Mouse (Mus musculus) hindbrain, embryonic 15.5 days (tissue): Measurements from ENCODE around the gene Gap43. TPM values are rescaled to one million over a fixed set of nuclear protein-coding genes. Genes with fewer than 3 reads are reported as not detected.

ENCODE experiments used
- ATAC-seq: fragments of 200-750 bp; cut with Nextera tagmentation; 2 replicates; pipeline ENCODE4 v1.8.0; 2017; ENCODE audit warnings: low read depth, moderate number of reproducible peaks, moderate TSS enrichment; ENCODE audit not compliant: low FRiP score
- H3K27ac ChIP-seq: fragments of 300-500 bp; sonication (generic); replicated peaks from 2 replicates; pipeline ENCODE4 v1.5.1; 2015; ENCODE audit warnings: mild to moderate bottlenecking, inconsistent platforms
- H3K27me3 ChIP-seq: fragments of 300-500 bp; sonication (generic); 2 replicates; pipeline ENCODE4 v1.6.1; 2015; ENCODE audit warnings: control low read depth, inconsistent platforms
- H3K36me3 ChIP-seq: fragments of 300-500 bp; sonication (generic); 2 replicates; pipeline ENCODE4 v1.6.1; 2015; ENCODE audit warnings: control low read depth, inconsistent platforms
- H3K4me1 ChIP-seq: fragments of 300-500 bp; sonication (generic); replicated peaks from 2 replicates; pipeline ENCODE4 v1.6.1; 2015; ENCODE audit warnings: control low read depth, inconsistent platforms
- H3K4me2 ChIP-seq: fragments of 300-500 bp; sonication (generic); 2 replicates; pipeline ENCODE4 v1.6.1; 2015; ENCODE audit warnings: moderate library complexity, mild to moderate bottlenecking, inconsistent platforms
- H3K4me3 ChIP-seq: fragments of 300-500 bp; sonication (generic); 2 replicates; pipeline ENCODE4 v1.5.1; 2015; ENCODE audit warnings: mild to moderate bottlenecking, inconsistent platforms
- H3K9ac ChIP-seq: fragments of 300-500 bp; sonication (generic); 2 replicates; pipeline ENCODE4 v1.6.1; 2015; ENCODE audit warnings: inconsistent platforms
- H3K9me3 ChIP-seq: fragments of 300-500 bp; sonication (generic); 2 replicates; pipeline ENCODE4 v1.6.1; 2016; ENCODE audit warnings: control low read depth, inconsistent platforms
- WGBS: fragments of 180-500 bp; shearing (Covaris S2); methylation state at CpG from one replicate; pipeline ENCODE4 v1.1.7; 2015; 5-methylcytosine and 5-hydroxymethylcytosine counted together
- polyA plus RNA-seq: library from polyadenylated mRNA; unstranded; fragments of >200 nt; fragmentation: Nextera tagmentation; extraction: Ambion mirVana; gene quantifications from 2 replicates; pipeline ENCODE4 v1.2.1, GENCODE M21; 2015

Gap43 gene
- polyA plus RNA-seq, 1 experiment from 2014 or later, result 1,507 TPM

- H3K4me1 ChIP-seq, result peaks cover 16% of the 10 kb centered on the region
- 0 out of 2 replicates have a peak, but pooled peaks have one; percentile 24 for ATAC-seq
- no peaks in the 10 kb centered on the region for H3K27me3 ChIP-seq
- no peak overlapping the region for H3K4me3 ChIP-seq
- H3K4me2 ChIP-seq, result no peak overlapping the region
- peaks cover 10% of the 10 kb centered on the region; the same call in 1 of the 2 replicates for H3K36me3 ChIP-seq
- H3K9me3 ChIP-seq, result no peaks in the 10 kb centered on the region
- H3K9ac ChIP-seq, result no peak overlapping the region
- WGBS, result 92% methylated on average over 2 of the region's 2 CpGs
- 0 out of 2 replicates have a peak overlapping the region, but pooled peaks have one; percentile 8 for H3K27ac ChIP-seq
Observed at GRCm38 (mm10) chr16:42294056-42294455, 46.4 kb downstream of the Gap43 start.

DNA sequence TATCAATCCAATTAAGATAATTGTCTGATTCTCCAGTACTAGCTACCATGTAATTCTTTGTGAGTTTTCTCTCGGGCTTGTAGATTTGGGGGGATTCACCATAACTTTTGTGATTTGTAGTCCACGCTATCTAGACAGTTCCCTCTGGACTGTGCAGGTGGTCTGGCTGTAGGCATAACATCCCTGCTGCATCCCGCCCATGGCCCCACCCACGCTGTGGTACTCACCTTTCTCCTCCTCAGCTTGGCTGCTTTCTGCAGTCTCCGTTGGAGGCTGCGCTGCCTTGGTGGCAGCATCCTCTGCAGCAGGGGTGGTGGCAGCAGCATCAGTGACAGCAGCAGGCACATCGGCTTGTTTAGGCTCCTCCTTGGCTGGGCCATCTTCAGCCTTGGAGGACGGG, 48.9 kb downstream of the Gap43 start:
- Histone ChIP-seq H3K4me1 (peaks cover 16% of the 10 kb centered on the region), H3K9me3 (no peaks in the 10 kb centered on the region), H3K27ac (no peak overlapping the region), H3K27me3 (no peaks in the 10 kb centered on the region), H3K4me3 (no peak overlapping the region), H3K9ac (no peak overlapping the region), H3K36me3 (peaks cover 9% of the 10 kb centered on the region), H3K4me2 (no peak overlapping the region)
- 68% methylated on average over 8 of the region's 8 CpGs for WGBS
- ATAC-seq, result peak; percentile 58; the same call in 1 of the 2 replicates

DNA sequence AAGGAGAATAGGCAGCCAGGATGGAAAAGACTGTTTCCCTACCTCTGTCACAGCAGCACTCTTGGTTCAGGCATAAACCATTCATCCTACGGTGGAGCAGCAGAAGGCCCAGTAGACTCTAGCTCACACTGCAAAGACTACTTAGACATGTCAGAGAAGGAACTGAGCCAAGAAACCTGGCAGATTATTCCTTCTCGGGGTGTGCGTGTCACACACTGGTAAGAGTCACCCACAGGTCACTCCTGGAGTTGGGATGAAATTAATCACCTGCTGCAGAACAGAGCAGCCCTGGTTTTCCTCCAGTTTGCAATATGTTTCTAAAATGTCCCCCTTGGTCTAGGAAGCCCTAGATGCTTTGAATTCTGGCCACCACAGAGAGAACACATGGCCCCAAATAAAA, 56.4 kb downstream of the Gap43 start:
- no peak overlapping the region for H3K4me2 ChIP-seq
- ATAC-seq, result no peak
- no peaks in the 10 kb centered on the region for H3K27me3 ChIP-seq
- WGBS, result 81% methylated on average over 3 of the region's 3 CpGs
- no peaks in the 10 kb centered on the region for H3K9me3 ChIP-seq
- no peak overlapping the region for H3K9ac ChIP-seq
- no peaks in the 10 kb centered on the region for H3K4me1 ChIP-seq
- H3K36me3 ChIP-seq, result peaks cover 3% of the 10 kb centered on the region
- no peak overlapping the region for H3K27ac ChIP-seq
- H3K4me3 ChIP-seq, result no peak overlapping the region

DNA sequence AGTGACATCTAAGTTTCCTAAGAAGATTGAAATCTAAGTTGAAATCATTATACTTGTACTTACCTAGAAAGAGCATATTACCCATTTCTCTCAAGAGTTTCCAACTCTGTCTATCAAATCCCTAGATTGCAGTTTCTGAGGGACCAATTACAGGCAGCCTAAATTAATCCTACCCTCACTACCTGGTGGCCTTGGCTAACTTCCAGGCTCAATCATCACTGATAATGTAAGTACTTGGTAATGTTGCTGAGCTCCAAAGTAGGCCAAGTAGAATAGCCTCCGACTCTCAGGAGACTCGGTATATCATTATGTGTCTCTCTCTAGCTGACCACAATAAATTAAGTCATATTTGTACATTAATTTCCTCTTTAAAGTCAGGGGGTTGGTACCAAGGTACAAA, 62.7 kb downstream of the Gap43 start:
- no peak for ATAC-seq
- WGBS, result 85% methylated on average over 2 of the region's 2 CpGs
- no peaks in the 10 kb centered on the region for H3K9me3 ChIP-seq
- no peak overlapping the region for H3K9ac ChIP-seq
- H3K27ac ChIP-seq, result no peak overlapping the region
- H3K4me3 ChIP-seq, result no peak overlapping the region
- peaks cover 27% of the 10 kb centered on the region for H3K4me1 ChIP-seq
- no peaks in the 10 kb centered on the region for H3K27me3 ChIP-seq
- no peaks in the 10 kb centered on the region; the same call in 1 of the 2 replicates for H3K36me3 ChIP-seq
- H3K4me2 ChIP-seq, result no peak overlapping the region

- Histone ChIP-seq H3K27me3 (no peaks in the 10 kb centered on the region), H3K4me2 (no peak overlapping the region), H3K4me1 (peaks cover 27% of the 10 kb centered on the region), H3K27ac (peak overlapping the region; percentile 14), H3K9ac (no peak overlapping the region), H3K36me3 (no peaks in the 10 kb centered on the region; the same call in 1 of the 2 replicates), H3K9me3 (no peaks in the 10 kb centered on the region), H3K4me3 (no peak overlapping the region)
- WGBS, result 55% methylated on average over 8 of the region's 8 CpGs
- no peak for ATAC-seq
Observed at GRCm38 (mm10) chr16:42277268-42277667, 63.2 kb downstream of the Gap43 start.

GRCm38 (mm10) chr16:42276216-42277141, 64.0 kb downstream of the Gap43 start:
- peak; percentile 66; the same call in 1 of the 2 replicates for ATAC-seq
- 32% methylated on average over 15 of the region's 15 CpGs for WGBS

GRCm38 (mm10) chr16:42275518-42276215, 64.8 kb downstream of the Gap43 start:
- peak overlapping the region; percentile 33 for H3K9ac ChIP-seq
- H3K4me2 ChIP-seq, result peak overlapping the region; percentile 45
- ATAC-seq, result peak; percentile 78
- H3K9me3 ChIP-seq, result no peaks in the 10 kb centered on the region
- H3K4me3 ChIP-seq, result peak overlapping the region; percentile 4; the same call in 1 of the 2 replicates
- 18% methylated on average over 14 of the region's 14 CpGs for WGBS
- no peaks in the 10 kb centered on the region; the same call in 1 of the 2 replicates for H3K36me3 ChIP-seq
- H3K27ac ChIP-seq, result peak overlapping the region; percentile 78
- peaks cover 27% of the 10 kb centered on the region for H3K4me1 ChIP-seq
- H3K27me3 ChIP-seq, result no peaks in the 10 kb centered on the region

More at GRCm38 (mm10) chr16:42276216-42277141, 64.0 kb downstream of the Gap43 start:
- H3K27ac ChIP-seq, result peak overlapping the region; percentile 78
- H3K4me3 ChIP-seq, result no peak overlapping the region
- H3K36me3 ChIP-seq, result no peaks in the 10 kb centered on the region; the same call in 1 of the 2 replicates
- H3K9ac ChIP-seq, result peak overlapping the region; percentile 33
- no peaks in the 10 kb centered on the region for H3K9me3 ChIP-seq
- peaks cover 27% of the 10 kb centered on the region for H3K4me1 ChIP-seq
- H3K27me3 ChIP-seq, result no peaks in the 10 kb centered on the region
- H3K4me2 ChIP-seq, result peak overlapping the region; percentile 45

GRCm38 (mm10) chr16:42271213-42271612, 69.2 kb downstream of the Gap43 start:
- no peak overlapping the region for H3K9ac ChIP-seq
- no peaks in the 10 kb centered on the region for H3K9me3 ChIP-seq
- no peak overlapping the region for H3K4me3 ChIP-seq
- H3K27ac ChIP-seq, result no peak overlapping the region
- WGBS, result 49% methylated on average over 1 of the region's 1 CpGs
- H3K4me1 ChIP-seq, result peaks cover 32% of the 10 kb centered on the region
- H3K36me3 ChIP-seq, result no peaks in the 10 kb centered on the region
- H3K4me2 ChIP-seq, result no peak overlapping the region
- no peaks in the 10 kb centered on the region for H3K27me3 ChIP-seq
- ATAC-seq, result no peak

- Histone ChIP-seq H3K27ac (peak overlapping the region; percentile 58), H3K9me3 (no peaks in the 10 kb centered on the region), H3K4me1 (peaks cover 19% of the 10 kb centered on the region), H3K36me3 (no peaks in the 10 kb centered on the region), H3K27me3 (no peaks in the 10 kb centered on the region), H3K4me2 (peak overlapping the region; percentile 21; the same call in 1 of the 2 replicates), H3K4me3 (no peak overlapping the region), H3K9ac (no peak overlapping the region)
- WGBS, result 34% methylated on average over 2 of the region's 2 CpGs
- peak; percentile 39; the same call in 1 of the 2 replicates for ATAC-seq
Observed at GRCm38 (mm10) chr16:42269587-42269967, 70.9 kb downstream of the Gap43 start.

GRCm38 (mm10) chr16:42268843-42269586, 71.4 kb downstream of the Gap43 start:
- Histone ChIP-seq H3K9me3 (no peaks in the 10 kb centered on the region), H3K4me2 (peak overlapping the region; percentile 21; the same call in 1 of the 2 replicates), H3K36me3 (no peaks in the 10 kb centered on the region), H3K4me3 (no peak overlapping the region), H3K9ac (no peak overlapping the region), H3K4me1 (peaks cover 19% of the 10 kb centered on the region), H3K27ac (peak overlapping the region; percentile 58), H3K27me3 (no peaks in the 10 kb centered on the region)
- peak; percentile 87 for ATAC-seq
- 22% methylated on average over 2 of the region's 2 CpGs for WGBS

DNA sequence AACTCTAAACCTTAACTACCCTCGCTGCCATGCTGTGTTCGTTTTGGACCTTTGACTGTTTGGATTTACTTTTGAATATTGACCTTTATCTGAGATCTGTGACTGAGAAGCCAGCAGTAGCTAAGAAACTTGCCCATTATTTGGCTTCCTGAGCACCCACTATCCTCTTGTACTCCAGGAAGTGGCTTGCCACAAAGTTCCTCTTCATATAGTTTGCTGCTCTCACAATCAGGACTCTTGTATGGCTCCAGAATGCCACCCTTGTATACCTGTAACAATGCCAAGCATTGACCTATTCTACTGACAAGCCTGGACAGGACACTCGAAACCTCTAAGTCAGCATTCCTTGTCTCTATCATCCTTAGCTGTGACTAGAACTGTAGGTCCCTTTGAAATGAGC, 75.3 kb downstream of the Gap43 start:
- Histone ChIP-seq H3K36me3 (no peaks in the 10 kb centered on the region), H3K27ac (no peak overlapping the region), H3K4me2 (no peak overlapping the region), H3K4me1 (peaks cover 18% of the 10 kb centered on the region), H3K4me3 (no peak overlapping the region), H3K9me3 (no peaks in the 10 kb centered on the region), H3K27me3 (no peaks in the 10 kb centered on the region), H3K9ac (no peak overlapping the region)
- ATAC-seq, result no peak
- 79% methylated on average over 3 of the region's 3 CpGs for WGBS
